Mouse (Mus musculus) T-helper 2 cell (primary cell): ENCODE results near the gene Kcna10.

ENCODE experiments used
- in situ Hi-C: fragments of 300-600 bp; cut with MboI, MseI; formaldehyde crosslinking; loops from one replicate; pipeline ENCODE4 v1.15.1; 2025; ENCODE audit warnings: high pct_unique_total_duplicates

Gene Kcna10

GRCm38 (mm10) chr3:107201310-107202180 lies 18.7 kb downstream of the Kcna10 start:
- in situ Hi-C loops: no loop called here

- in situ Hi-C loops: no loop called here
Observed at GRCm38 (mm10) chr3:107204413-107204812, 21.6 kb downstream of the Kcna10 start.

GRCm38 (mm10) chr3:107205170-107205569 lies 22.3 kb downstream of the Kcna10 start:
- in situ Hi-C loops: no loop called here

GRCm38 (mm10) chr3:107205994-107206393 lies 23.1 kb downstream of the Kcna10 start:
- in situ Hi-C loops: no loop called here

GRCm38 (mm10) chr3:107206490-107207150 lies 23.8 kb downstream of the Kcna10 start:
- in situ Hi-C loops: no loop called here

- in situ Hi-C loops: no loop called here
Observed at GRCm38 (mm10) chr3:107207625-107208253, 24.9 kb downstream of the Kcna10 start.

GRCm38 (mm10) chr3:107214606-107215005 lies 31.8 kb downstream of the Kcna10 start:
- in situ Hi-C loops: no loop called here

- in situ Hi-C loops: no loop called here
Observed at GRCm38 (mm10) chr3:107216400-107217100, 33.7 kb downstream of the Kcna10 start.

- in situ Hi-C loops: no loop called here
Observed at GRCm38 (mm10) chr3:107217101-107217480, 34.2 kb downstream of the Kcna10 start.

- in situ Hi-C loops: no loop called here
Observed at GRCm38 (mm10) chr3:107218572-107218971, 35.7 kb downstream of the Kcna10 start.

GRCm38 (mm10) chr3:107221608-107222007 lies 38.8 kb downstream of the Kcna10 start, which contains the start of gene Cym:
TSS of gene Cym (minus strand) at chr3:107221732.
- in situ Hi-C loops: no loop called here

- in situ Hi-C loops: no loop called here
Observed at GRCm38 (mm10) chr3:107223230-107223629, 40.4 kb downstream of the Kcna10 start.

GRCm38 (mm10) chr3:107225820-107226219 lies 43.0 kb downstream of the Kcna10 start:
- in situ Hi-C loops: loop anchor here (25.0 kb wide), 1 partner anchor 661 kb away; the partner anchor contains the start of genes Eps8l3 and Gstm5

- in situ Hi-C loops: loop anchor here (25.0 kb wide), 1 partner anchor 658 kb away; the partner anchor contains the start of genes Eps8l3 and Gstm5
Observed at GRCm38 (mm10) chr3:107229221-107229620, 46.4 kb downstream of the Kcna10 start.

- in situ Hi-C loops: loop anchor here (5.0 to 25.0 kb wide), 2 partner anchors 242 to 657 kb away; partner anchors contain the start of genes Eps8l3 and Gstm5
Observed at GRCm38 (mm10) chr3:107229822-107230221, 47.0 kb downstream of the Kcna10 start.

- in situ Hi-C loops: loop anchor here (5.0 to 25.0 kb wide), 2 partner anchors 242 to 657 kb away; partner anchors contain the start of genes Eps8l3 and Gstm5
Observed at GRCm38 (mm10) chr3:107230527-107230926, 47.7 kb downstream of the Kcna10 start, which contains the start of gene A630076J17Rik. TSS of gene A630076J17Rik (plus strand) at chr3:107230614.

- in situ Hi-C loops: loop anchor here (5.0 to 25.0 kb wide), 2 partner anchors 241 to 656 kb away; partner anchors contain the start of genes Eps8l3 and Gstm5
Observed at GRCm38 (mm10) chr3:107231202-107231601, 48.3 kb downstream of the Kcna10 start.

GRCm38 (mm10) chr3:107233351-107233813 lies 50.5 kb downstream of the Kcna10 start:
- in situ Hi-C loops: loop anchor here (5.0 to 25.0 kb wide), 2 partner anchors 239 to 654 kb away; partner anchors contain the start of genes Eps8l3 and Gstm5

- in situ Hi-C loops: loop anchor here (5.0 to 25.0 kb wide), 2 partner anchors 238 to 653 kb away; partner anchors contain the start of genes Eps8l3 and Gstm5
Observed at GRCm38 (mm10) chr3:107233945-107234344, 51.1 kb downstream of the Kcna10 start.

- in situ Hi-C loops: loop anchor here (25.0 kb wide), 1 partner anchor 649 kb away; the partner anchor contains the start of genes Eps8l3 and Gstm5
Observed at GRCm38 (mm10) chr3:107238051-107238450, 55.2 kb downstream of the Kcna10 start.
